Mouse (Mus musculus) forelimb bud, embryonic 11.5 days (tissue): ENCODE results near the gene Fasn.

Experiments
- DNase-seq: peaks from one replicate; pipeline ENCODE4 v3.0.0-alpha.2; 2012; ENCODE audit warnings: low read depth, low spot score

Gene Fasn

GRCm38 (mm10) chr11:120761811-120762671 is 62.3 kb downstream of the Fasn start:
- no peak for DNase-seq

- DNase-seq, result no peak
Observed at GRCm38 (mm10) chr11:120760236-120760635, 64.1 kb downstream of the Fasn start.
